Mouse (Mus musculus) liver, adult 2 months (tissue): ENCODE data around the gene Rcor1. TPM values are rescaled to one million over a fixed set of nuclear protein-coding genes. Genes with fewer than 3 reads are reported as not detected.
"Not testable (repeated sequence)": the region's sequence is repeated elsewhere in the genome, so short reads cannot be mapped to it uniquely, and the experiment has no call there.

Source experiments
- DNase-seq: peaks from one replicate; pipeline ENCODE4 v3.0.0-alpha.2; 2011; ENCODE audit warnings: low read depth, low spot score; ENCODE audit errors: extremely low read depth
- H3K27ac ChIP-seq: fragments of 200-500 bp; replicated peaks from 2 replicates; pipeline ENCODE4 v1.5.1; 2012; ENCODE audit warnings: low read depth, mild to moderate bottlenecking, control low read depth, inconsistent platforms, low read length; ENCODE audit not compliant: insufficient read depth
- H3K27me3 ChIP-seq: fragments of 200-500 bp; 2 replicates; pipeline ENCODE4 v1.6.1; 2012; ENCODE audit warnings: mild to moderate bottlenecking, moderate library complexity, low read length, inconsistent platforms; ENCODE audit not compliant: control insufficient read depth, insufficient read depth
- H3K36me3 ChIP-seq: fragments of 200-500 bp; 2 replicates; pipeline ENCODE4 v1.6.1; 2012; ENCODE audit warnings: low read length, inconsistent platforms; ENCODE audit not compliant: control insufficient read depth, insufficient read depth
- H3K4me1 ChIP-seq: fragments of 200-500 bp; 2 replicates; pipeline ENCODE4 v1.6.1; 2011; ENCODE audit warnings: low read length; ENCODE audit not compliant: control insufficient read depth, insufficient read depth
- H3K4me3 ChIP-seq: fragments of 200-500 bp; 2 replicates; pipeline ENCODE4 v1.5.1; 2011; ENCODE audit warnings: low read depth, mild to moderate bottlenecking, control low read depth, low read length, moderate library complexity; ENCODE audit not compliant: insufficient read depth
- H3K79me2 ChIP-seq: fragments of 200-500 bp; 2 replicates; pipeline ENCODE4 v1.6.1; 2012; ENCODE audit warnings: inconsistent platforms, mild to moderate bottlenecking, low read length, moderate library complexity; ENCODE audit not compliant: control insufficient read depth, insufficient read depth
- H3K9ac ChIP-seq: fragments of 200-500 bp; 2 replicates; pipeline ENCODE4 v1.6.1; 2012; ENCODE audit warnings: low read depth, mild to moderate bottlenecking, control low read depth, inconsistent platforms, low read length
- CTCF ChIP-seq: fragments of 200-500 bp; IDR thresholded peaks from 2 replicates; pipeline ENCODE4 v1.5.1; 2011; ENCODE audit warnings: low read depth, low read length, control low read depth
- POLR2A ChIP-seq: fragments of 200-500 bp; IDR thresholded peaks from 2 replicates; pipeline ENCODE4 v1.6.1; 2011; ENCODE audit warnings: low read length, control low read depth; ENCODE audit not compliant: insufficient read depth; ENCODE audit errors: extremely low read depth
- WGBS: fragments of 180-500 bp; shearing (Covaris S2); methylation state at CpG from one replicate; pipeline ENCODE4 v1.1.7; 2018; 5-methylcytosine and 5-hydroxymethylcytosine counted together
- polyA plus RNA-seq: library from polyadenylated mRNA; depleted of rRNA; stranded (reverse); fragments of >200 nt; gene quantifications from 2 replicates; pipeline ENCODE4 v1.2.3, GENCODE M21; 2012
- total RNA-seq: library from RNA; depleted of rRNA; stranded (reverse); fragments of >200 nt; gene quantifications from 2 replicates; pipeline ENCODE4 v1.2.3, GENCODE M21; 2014

Gene Rcor1
- total and polyA plus RNA-seq, 2 experiments: 4.4 to 5.3 TPM

DNA sequence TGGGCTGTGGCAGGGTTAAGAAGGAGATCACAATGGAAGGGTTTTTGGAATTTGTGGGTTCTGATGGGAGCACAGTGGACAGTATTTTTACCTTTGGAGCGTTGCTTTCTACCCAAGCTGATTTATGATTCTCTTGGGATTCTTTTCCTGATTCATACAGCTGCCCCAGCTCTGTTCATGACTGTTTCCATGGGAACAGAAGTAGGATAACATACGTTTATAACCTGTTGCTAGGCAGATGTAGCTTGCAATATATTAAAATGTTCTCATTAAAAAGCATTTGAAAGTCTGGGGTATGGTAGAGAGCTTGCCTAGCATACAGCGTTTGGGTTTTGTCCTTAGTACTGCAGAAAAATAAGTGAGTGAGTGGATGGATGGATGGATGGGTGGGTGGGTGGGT is 25.1 kb downstream of the Rcor1 start:
- no peak for TF ChIP-seq CTCF
- TF ChIP-seq POLR2A: no peak

DNA sequence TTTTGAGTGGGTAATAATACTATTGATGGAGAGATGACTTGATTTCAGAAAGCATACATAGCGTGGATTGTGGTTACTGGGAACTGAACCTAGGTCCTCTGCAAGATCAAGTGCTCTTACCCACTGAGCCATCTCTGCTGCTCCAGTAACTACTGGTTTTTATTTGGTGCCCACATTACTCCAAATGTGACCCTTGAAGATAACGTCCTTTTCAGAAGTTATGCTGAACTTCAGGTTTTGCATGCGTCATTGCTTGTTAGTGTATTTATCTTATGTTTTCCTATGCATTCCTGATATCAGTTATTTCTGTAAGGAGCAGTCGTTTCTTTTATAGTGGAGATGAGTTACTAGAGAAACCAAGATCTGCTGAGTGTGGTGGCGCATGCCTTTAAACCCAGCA is 26.2 kb downstream of the Rcor1 start:
- no peak for TF ChIP-seq POLR2A
- TF ChIP-seq CTCF: no peak
- Histone ChIP-seq H3K4me1 (no peaks in the 10 kb centered on the region; the same call in none of the 2 replicates), H3K9ac (no peak overlapping the region), H3K36me3 (no peaks in the 10 kb centered on the region), H3K79me2 (peaks cover 28% of the 10 kb centered on the region), H3K27ac (no peak overlapping the region), H3K27me3 (no peaks in the 10 kb centered on the region), H3K4me3 (no peak overlapping the region)
- 86% methylated on average over 5 of the region's 5 CpGs for WGBS
- no peak for DNase-seq

More for the DNA sequence above, 25.1 kb downstream of the Rcor1 start:
- WGBS: 92% methylated on average over 3 of the region's 3 CpGs
- no peak for DNase-seq
- Histone ChIP-seq H3K4me3 (no peak overlapping the region), H3K27me3 (no peaks in the 10 kb centered on the region), H3K9ac (no peak overlapping the region), H3K27ac (no peak overlapping the region), H3K4me1 (no peaks in the 10 kb centered on the region; the same call in none of the 2 replicates), H3K79me2 (peaks cover 32% of the 10 kb centered on the region), H3K36me3 (no peaks in the 10 kb centered on the region)

DNA sequence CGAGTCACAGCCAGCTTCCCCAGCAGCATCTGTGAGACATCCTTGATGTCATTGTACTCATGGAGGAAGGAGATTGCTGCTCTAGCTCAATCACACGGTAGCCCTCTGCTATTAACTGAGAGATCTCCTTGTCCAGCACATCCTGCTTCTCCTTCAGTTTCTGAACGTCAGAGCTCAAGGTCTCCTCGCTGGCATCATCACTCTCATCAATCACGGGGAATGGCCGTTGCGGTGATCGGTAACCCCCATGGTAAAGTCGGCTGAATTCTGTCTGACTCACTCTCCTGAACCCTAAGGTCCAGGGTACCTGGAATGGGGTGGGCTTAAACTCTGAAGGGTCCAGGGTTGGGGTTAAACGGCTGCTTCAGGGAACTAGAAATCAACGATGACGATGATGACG is 28.7 kb downstream of the Rcor1 start:
- Histone ChIP-seq H3K9ac (no peak overlapping the region), H3K36me3 (no peaks in the 10 kb centered on the region), H3K4me3 (no peak overlapping the region), H3K27ac (no peak overlapping the region), H3K4me1 (no peaks in the 10 kb centered on the region; the same call in none of the 2 replicates), H3K79me2 (peaks cover 26% of the 10 kb centered on the region), H3K27me3 (no peaks in the 10 kb centered on the region)
- no peak for DNase-seq
- TF ChIP-seq POLR2A (no peak), CTCF (no peak)
- 85% methylated on average over 13 of the region's 13 CpGs for WGBS

DNA sequence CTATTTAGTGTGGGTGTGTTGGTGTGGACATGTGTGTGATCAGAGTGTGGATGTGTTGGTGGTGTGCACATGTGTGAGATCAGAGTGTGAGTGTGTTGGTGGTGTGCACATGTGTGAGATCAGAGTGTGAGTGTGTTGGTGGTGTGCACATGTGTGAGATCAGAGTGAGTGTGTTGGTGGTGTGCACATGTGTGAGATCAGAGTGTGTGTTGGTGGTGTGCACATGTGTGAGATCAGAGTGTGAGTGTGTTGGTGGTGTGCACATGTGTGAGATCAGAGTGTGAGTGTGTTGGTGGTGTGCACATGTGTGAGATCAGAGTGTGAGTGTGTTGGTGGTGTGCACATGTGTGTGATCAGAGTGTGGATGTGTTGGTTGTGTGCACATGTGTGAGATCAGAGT is 30.1 kb downstream of the Rcor1 start:
- not testable (repeated sequence) for H3K27ac ChIP-seq, H3K27me3 ChIP-seq, H3K36me3 ChIP-seq, H3K4me3 ChIP-seq, H3K4me1 ChIP-seq, H3K9ac ChIP-seq, DNase-seq
- peaks cover 34% of the 10 kb centered on the region for H3K79me2 ChIP-seq

- Histone ChIP-seq H3K4me1 (no peaks in the 10 kb centered on the region; the same call in none of the 2 replicates), H3K4me3 (no peak overlapping the region), H3K9ac (no peak overlapping the region), H3K36me3 (no peaks in the 10 kb centered on the region), H3K79me2 (peaks cover 39% of the 10 kb centered on the region), H3K27ac (no peak overlapping the region), H3K27me3 (no peaks in the 10 kb centered on the region)
- WGBS: 80% methylated on average over 5 of the region's 5 CpGs
- TF ChIP-seq CTCF (no peak), POLR2A (no peak)
- no peak for DNase-seq
Observed at GRCm38 (mm10) chr12:111071009-111071408, 31.9 kb downstream of the Rcor1 start.

DNA sequence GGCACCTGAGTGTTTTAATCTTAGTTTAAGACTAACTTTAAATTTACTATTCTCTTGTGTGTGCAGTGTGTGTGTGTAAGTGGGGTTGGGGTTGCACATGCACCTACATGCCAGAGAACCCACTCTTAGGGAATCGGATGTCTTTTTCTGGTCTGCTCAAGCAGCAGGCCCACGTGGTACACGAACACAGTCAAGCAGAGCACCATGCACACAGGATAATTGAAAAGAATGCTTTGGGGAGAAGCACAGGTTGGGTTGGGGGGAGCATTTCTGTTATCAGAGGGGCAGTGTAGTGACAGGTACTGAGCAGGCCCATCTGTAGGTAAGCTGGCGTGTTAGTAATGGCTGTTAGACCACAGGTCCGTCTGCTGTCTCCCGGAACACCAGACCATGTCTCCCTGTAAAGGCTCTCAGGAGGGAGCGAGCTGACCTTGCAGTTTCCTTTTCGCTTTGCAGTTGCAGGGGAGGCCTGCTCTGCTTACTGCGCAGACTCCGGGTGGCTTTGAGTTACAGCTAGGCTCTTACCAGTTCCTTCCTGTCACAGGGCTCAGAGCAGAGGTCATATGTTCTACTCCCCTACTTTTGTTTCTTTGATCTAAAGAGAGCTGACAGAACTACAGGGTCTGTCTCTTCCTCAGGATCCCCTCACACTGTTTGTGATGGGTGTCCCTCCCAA is 32.5 kb downstream of the Rcor1 start:
- 79% methylated on average over 10 of the region's 10 CpGs for WGBS
- H3K4me3 ChIP-seq: no peak overlapping the region
- no peaks in the 10 kb centered on the region for H3K36me3 ChIP-seq
- DNase-seq: no peak
- peak overlapping the region; percentile 48; the same call in 1 of the 2 replicates for H3K9ac ChIP-seq
- no peak overlapping the region for H3K27ac ChIP-seq
- no peaks in the 10 kb centered on the region; the same call in none of the 2 replicates for H3K4me1 ChIP-seq
- H3K27me3 ChIP-seq: no peaks in the 10 kb centered on the region
- TF ChIP-seq POLR2A (no peak), CTCF (no peak)
- peaks cover 36% of the 10 kb centered on the region for H3K79me2 ChIP-seq
